Mouse (Mus musculus) liver, postnatal 0 days (tissue): ENCODE measurements at regions not wholly inside any gene's neighbourhood (a gene's known extent, or its start where the extent isn't known, plus 50 kb on each side); places are given as distances from the start of the nearest gene placed in this dataset.

Source experiments
- ATAC-seq: fragments of 200-750 bp; cut with Nextera tagmentation; 2 replicates; pipeline ENCODE4 v1.8.0; 2017; ENCODE audit warnings: mild to moderate bottlenecking, moderate library complexity
- DNase-seq: peaks from one replicate; pipeline ENCODE4 v3.0.0-alpha.2; 2016
- H3K27ac ChIP-seq: fragments of 300-500 bp; sonication (generic); 2 replicates; pipeline ENCODE4 v1.5.1; 2014; ENCODE audit warnings: antibody characterized with exemption, moderate library complexity, mild to moderate bottlenecking, low read depth
- H3K27me3 ChIP-seq: fragments of 300-500 bp; sonication (generic); 2 replicates; pipeline ENCODE4 v1.6.1; 2014; ENCODE audit warnings: low read length, control low read depth, mixed read lengths; ENCODE audit not compliant: insufficient read depth
- H3K36me3 ChIP-seq: fragments of 300-500 bp; sonication (generic); replicated peaks from 2 replicates; pipeline ENCODE4 v1.6.1; 2014; ENCODE audit warnings: mild to moderate bottlenecking, control low read depth, low read length, moderate library complexity, mixed read lengths; ENCODE audit not compliant: insufficient read depth
- H3K4me1 ChIP-seq: fragments of 300-500 bp; sonication (generic); 2 replicates; pipeline ENCODE4 v1.6.1; 2014; ENCODE audit warnings: antibody characterized with exemption, mild to moderate bottlenecking, control low read depth; ENCODE audit not compliant: insufficient read depth
- H3K4me2 ChIP-seq: fragments of 300-500 bp; sonication (generic); 2 replicates; pipeline ENCODE4 v1.6.1; 2014; ENCODE audit warnings: low read depth, mild to moderate bottlenecking, low read length, moderate library complexity, mixed read lengths
- H3K4me3 ChIP-seq: fragments of 300-500 bp; sonication (generic); 2 replicates; pipeline ENCODE4 v1.5.1; 2014; ENCODE audit warnings: low read depth, low read length
- H3K9ac ChIP-seq: fragments of 300-500 bp; sonication (generic); replicated peaks from 2 replicates; pipeline ENCODE4 v1.6.1; 2014; ENCODE audit warnings: mild to moderate bottlenecking, moderate library complexity
- H3K9me3 ChIP-seq: fragments of 300-500 bp; sonication (generic); 2 replicates; pipeline ENCODE4 v1.6.1; 2016; ENCODE audit warnings: mild to moderate bottlenecking, control low read depth, low read length, mixed read lengths
- CTCF ChIP-seq: sonication (generic); IDR thresholded peaks from 2 replicates; pipeline ENCODE4 v1.5.1; 2016; ENCODE audit warnings: antibody characterized with exemption, low read depth
- EP300 ChIP-seq: IDR thresholded peaks from 2 replicates; pipeline ENCODE4 v1.6.1; 2016; ENCODE audit warnings: antibody characterized with exemption, low read depth, mild to moderate bottlenecking
- WGBS: fragments of 180-500 bp; shearing (Covaris S2); extraction: QIAGEN DNeasy Blood & Tissue Kit; methylation state at CpG from one replicate; pipeline ENCODE4 v1.1.7; 2014; ENCODE audit not compliant: insufficient replicate concordance; 5-methylcytosine and 5-hydroxymethylcytosine counted together

GRCm38 (mm10) chr2:17211105-17211504 is 520.2 kb downstream of the Nebl start:
- no peaks in the 10 kb centered on the region for H3K9me3 ChIP-seq
- no peak overlapping the region for H3K9ac ChIP-seq
- no peak overlapping the region for H3K4me2 ChIP-seq
- H3K27me3 ChIP-seq = no peaks in the 10 kb centered on the region
- ATAC-seq (no peak), DNase-seq (no peak)
- H3K4me1 ChIP-seq = no peaks in the 10 kb centered on the region
- H3K4me3 ChIP-seq = no peak overlapping the region
- H3K27ac ChIP-seq = no peak overlapping the region
- H3K36me3 ChIP-seq = no peaks in the 10 kb centered on the region
- TF ChIP-seq CTCF (no peak), EP300 (no peak)

DNA sequence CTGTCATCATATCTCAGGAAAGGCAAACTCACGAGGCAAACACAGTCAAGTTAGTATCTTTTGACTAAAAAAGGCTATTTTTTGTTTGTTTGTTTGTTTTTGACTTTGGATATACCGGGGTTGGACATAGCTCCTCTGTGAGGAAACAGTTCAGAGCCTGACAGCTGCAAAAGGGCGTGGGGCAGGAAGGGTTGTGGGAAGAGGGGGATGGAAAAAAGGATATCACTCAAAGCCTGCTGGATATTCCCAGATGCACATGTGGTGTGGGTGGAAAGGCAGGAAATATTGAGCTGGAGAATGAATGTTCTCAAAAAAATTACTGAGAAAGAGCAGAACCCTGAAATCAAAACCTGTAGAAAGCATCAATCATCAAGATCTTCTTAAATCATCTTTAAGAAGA is 537.7 kb downstream of the Nebl start:
- H3K4me1 ChIP-seq = no peaks in the 10 kb centered on the region
- ATAC-seq (no peak), DNase-seq (no peak)
- no peak overlapping the region for H3K27ac ChIP-seq
- no peak overlapping the region for H3K9ac ChIP-seq
- no peak overlapping the region for H3K4me2 ChIP-seq
- no peaks in the 10 kb centered on the region for H3K9me3 ChIP-seq
- H3K27me3 ChIP-seq = no peaks in the 10 kb centered on the region
- H3K4me3 ChIP-seq = no peak overlapping the region
- 33% methylated on average over 3 of the region's 3 CpGs for WGBS
- no peaks in the 10 kb centered on the region for H3K36me3 ChIP-seq
- TF ChIP-seq EP300 (no peak), CTCF (no peak)

- no peak for ATAC-seq
- no peaks in the 10 kb centered on the region for H3K36me3 ChIP-seq
Measured at GRCm38 (mm10) chr2:17189169-17189568, 542.1 kb downstream of the Nebl start.

DNA sequence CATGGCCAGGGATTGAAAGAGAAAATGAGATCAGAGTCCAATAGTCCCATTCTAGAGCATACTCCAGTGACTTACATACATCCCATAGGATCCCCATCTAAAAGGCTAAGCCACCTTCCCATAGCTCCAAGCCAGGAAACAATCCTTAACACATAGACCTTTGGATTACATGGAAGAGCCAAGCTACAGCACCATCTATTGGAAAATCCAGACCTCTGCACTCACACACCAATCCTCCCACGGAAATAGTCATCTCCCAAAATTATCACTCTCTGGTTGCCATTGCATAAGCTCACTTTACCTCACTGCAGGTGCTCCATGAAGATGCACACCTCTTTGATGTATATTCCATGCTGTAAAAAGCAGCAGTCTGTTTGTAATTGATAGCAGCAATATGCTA is 543.4 kb downstream of the Nebl start:
- DNase-seq = no peak
- no peak overlapping the region for H3K4me2 ChIP-seq
- H3K27me3 ChIP-seq = no peaks in the 10 kb centered on the region
- TF ChIP-seq CTCF (peak; percentile 9; the same call in 1 of the 2 replicates), EP300 (no peak)
- no peak overlapping the region for H3K9ac ChIP-seq
- no peak overlapping the region for H3K4me3 ChIP-seq
- no peaks in the 10 kb centered on the region for H3K9me3 ChIP-seq
- ATAC-seq = no peak
- H3K27ac ChIP-seq = no peak overlapping the region
- 52% methylated on average over 1 of the region's 1 CpGs for WGBS
- H3K4me1 ChIP-seq = no peaks in the 10 kb centered on the region
- no peaks in the 10 kb centered on the region for H3K36me3 ChIP-seq

More at GRCm38 (mm10) chr2:17189169-17189568, 542.1 kb downstream of the Nebl start:
- Histone ChIP-seq H3K4me2 (no peak overlapping the region), H3K4me1 (no peaks in the 10 kb centered on the region), H3K27ac (no peak overlapping the region), H3K4me3 (no peak overlapping the region), H3K27me3 (no peaks in the 10 kb centered on the region), H3K9me3 (no peaks in the 10 kb centered on the region), H3K9ac (no peak overlapping the region)
- WGBS = 77% methylated on average over 4 of the region's 4 CpGs
- TF ChIP-seq CTCF (no peak), EP300 (no peak)
- DNase-seq = no peak

- H3K27ac ChIP-seq = no peak overlapping the region
- no peak overlapping the region for H3K9ac ChIP-seq
- ATAC-seq (no peak), DNase-seq (no peak)
- WGBS = 76% methylated on average over 2 of the region's 2 CpGs
- no peaks in the 10 kb centered on the region for H3K36me3 ChIP-seq
- no peaks in the 10 kb centered on the region for H3K9me3 ChIP-seq
- no peaks in the 10 kb centered on the region for H3K27me3 ChIP-seq
- TF ChIP-seq CTCF = no peak
- no peak for TF ChIP-seq EP300
- H3K4me1 ChIP-seq = no peaks in the 10 kb centered on the region
- no peak overlapping the region for H3K4me2 ChIP-seq
- no peak overlapping the region for H3K4me3 ChIP-seq
Measured at GRCm38 (mm10) chr2:17183696-17184095, 547.6 kb downstream of the Nebl start.

GRCm38 (mm10) chr2:17181597-17181996 is 549.7 kb downstream of the Nebl start:
- WGBS = 71% methylated on average over 2 of the region's 2 CpGs
- Histone ChIP-seq H3K9me3 (no peaks in the 10 kb centered on the region), H3K4me2 (no peak overlapping the region), H3K4me3 (no peak overlapping the region), H3K36me3 (no peaks in the 10 kb centered on the region), H3K4me1 (no peaks in the 10 kb centered on the region), H3K9ac (no peak overlapping the region), H3K27ac (no peak overlapping the region), H3K27me3 (no peaks in the 10 kb centered on the region)
- ATAC-seq = no peak
- DNase-seq = no peak
- TF ChIP-seq EP300 (no peak), CTCF (peak; percentile 14; the same call in 1 of the 2 replicates)

GRCm38 (mm10) chr2:17168896-17169295 is 562.4 kb downstream of the Nebl start:
- Histone ChIP-seq H3K4me2 (no peak overlapping the region), H3K27me3 (no peaks in the 10 kb centered on the region), H3K27ac (no peak overlapping the region), H3K4me3 (no peak overlapping the region), H3K9ac (no peak overlapping the region), H3K36me3 (no peaks in the 10 kb centered on the region), H3K9me3 (no peaks in the 10 kb centered on the region), H3K4me1 (no peaks in the 10 kb centered on the region)
- 80% methylated on average over 6 of the region's 6 CpGs for WGBS
- TF ChIP-seq EP300 (no peak), CTCF (no peak)
- no peak for ATAC-seq
- DNase-seq = no peak
